Mouse (Mus musculus) urinary bladder, postnatal 10 days (tissue): Measurements from ENCODE around the gene Plekha4.

ENCODE experiments used
- DNase-seq: peaks from one replicate; pipeline ENCODE4 v3.0.0; 2022; ENCODE audit warnings: low spot score

Plekha4 gene

GRCm38 (mm10) chr7:45538163-45539041 is 12.3 kb downstream of the Plekha4 start:
- no peak for DNase-seq

GRCm38 (mm10) chr7:45539095-45539494 is 13.0 kb downstream of the Plekha4 start:
- no peak for DNase-seq

GRCm38 (mm10) chr7:45540213-45540612 is 14.1 kb downstream of the Plekha4 start:
- no peak for DNase-seq

- DNase-seq, result no peak
Measured at GRCm38 (mm10) chr7:45544525-45544924, 18.4 kb downstream of the Plekha4 start.

GRCm38 (mm10) chr7:45549641-45550436 is 23.7 kb downstream of the Plekha4 start:
- DNase-seq, result no peak

GRCm38 (mm10) chr7:45550821-45551511 is 24.8 kb downstream of the Plekha4 start:
- no peak for DNase-seq

DNA sequence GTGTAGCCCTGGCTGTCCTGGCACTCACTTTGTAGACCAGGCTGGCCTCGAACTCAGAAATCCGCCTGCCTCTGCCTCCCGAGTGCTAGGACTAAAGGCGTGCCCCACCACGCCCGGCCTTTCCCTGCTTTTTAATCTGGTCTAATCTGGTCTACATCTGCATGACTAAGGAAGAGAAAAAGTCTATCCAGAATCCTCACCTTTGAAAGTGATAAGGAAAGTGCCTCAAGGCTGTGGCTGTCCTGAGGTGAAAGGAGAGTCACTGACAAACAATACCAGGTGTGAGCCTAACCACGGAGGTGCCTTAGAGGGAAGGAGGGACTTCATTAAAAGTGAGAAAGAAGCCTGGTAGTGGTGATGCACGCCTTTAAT is 25.4 kb downstream of the Plekha4 start:
- no peak for DNase-seq

- DNase-seq, result no peak
Measured at GRCm38 (mm10) chr7:45553519-45553918, 27.4 kb downstream of the Plekha4 start.

GRCm38 (mm10) chr7:45553990-45554389 is 27.9 kb downstream of the Plekha4 start:
- no peak for DNase-seq

DNA sequence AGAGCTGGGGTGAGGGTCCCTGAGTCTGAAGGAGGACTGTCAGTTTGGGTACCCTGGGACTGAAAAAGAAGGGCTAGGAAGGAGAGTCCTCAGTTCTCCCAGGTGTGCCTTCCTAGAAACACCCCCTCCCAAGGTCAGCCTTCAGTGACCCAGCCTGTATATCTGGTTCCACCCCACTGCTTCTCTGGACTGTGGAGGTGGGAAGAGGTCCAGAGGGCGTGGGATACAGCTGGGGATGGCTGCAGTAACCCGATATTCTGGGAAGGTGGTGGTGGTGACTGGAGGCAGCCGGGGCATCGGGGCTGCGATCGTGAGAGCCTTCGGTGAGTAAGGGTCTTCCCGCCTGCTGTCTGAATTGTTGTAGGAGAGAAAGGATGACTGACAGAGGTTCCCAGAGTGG is 28.6 kb downstream of the Plekha4 start, which contains the start of gene Hsd17b14:
TSS of gene Hsd17b14 (plus strand) at position 150 of the 400 bp plus-strand sequence.
- DNase-seq, result no peak

GRCm38 (mm10) chr7:45555787-45556186 is 29.7 kb downstream of the Plekha4 start:
- peak; percentile 51 for DNase-seq

GRCm38 (mm10) chr7:45558907-45559306 is 32.8 kb downstream of the Plekha4 start:
- no peak for DNase-seq

GRCm38 (mm10) chr7:45560241-45560640 is 34.1 kb downstream of the Plekha4 start:
- DNase-seq, result no peak

- DNase-seq, result peak; percentile 61
Measured at GRCm38 (mm10) chr7:45560843-45561623, 34.9 kb downstream of the Plekha4 start.

- no peak for DNase-seq
Measured at GRCm38 (mm10) chr7:45561624-45562520, 35.7 kb downstream of the Plekha4 start.

DNA sequence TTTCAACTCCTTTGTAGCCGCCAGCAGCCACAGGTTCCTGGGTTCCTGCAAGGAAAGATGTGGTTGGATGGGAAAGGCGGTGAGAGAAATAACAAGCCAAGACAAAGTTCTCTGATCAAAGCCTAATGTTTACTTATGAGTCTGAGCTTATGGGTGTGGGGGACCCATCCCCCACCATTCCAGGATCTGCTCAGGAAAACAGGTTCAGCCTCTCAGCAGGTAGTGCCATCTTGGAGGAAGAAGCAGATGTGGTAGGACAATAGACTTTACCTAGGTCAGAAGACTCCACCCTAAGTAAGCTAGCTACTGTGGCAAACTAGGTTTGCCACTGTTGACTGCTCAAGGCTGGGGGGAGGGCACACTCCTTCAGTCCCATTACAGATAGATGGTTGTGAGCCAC is 38.7 kb downstream of the Plekha4 start:
- no peak for DNase-seq

- DNase-seq, result no peak
Measured at GRCm38 (mm10) chr7:45565446-45565845, 39.3 kb downstream of the Plekha4 start.

GRCm38 (mm10) chr7:45567112-45567779 is 41.1 kb downstream of the Plekha4 start:
- no peak for DNase-seq

GRCm38 (mm10) chr7:45567780-45568516 is 41.8 kb downstream of the Plekha4 start:
- peak; percentile 61 for DNase-seq
